Mouse (Mus musculus): ENCODE measurements around the gene Slc37a3. TPM values are rescaled to one million over a fixed set of nuclear protein-coding genes. Genes with fewer than 3 reads are reported as not detected.
"Not testable (repeated sequence)": the region's sequence is repeated elsewhere in the genome, so short reads cannot be mapped to it uniquely, and the experiment has no call there.

Slc37a3 gene
- polyA plus RNA-seq, 1 experiment from 2014 or later, result 46.8 TPM

GRCm38 (mm10) chr6:39381125-39381880, 3.8 kb upstream of the Slc37a3 start, which contains the start of gene Rab19:
Gene Rab19 (plus strand): TSS chr6:39381175.
- DNase-seq (ENCODE audit: low spot score) (peak; percentile 59), ATAC-seq (replicated peaks; ENCODE audit: low FRiP score, low read depth) (no peak)
- Histone ChIP-seq H3K36me3 (ENCODE audit: insufficient read depth, low read length) (no peaks in the 10 kb centered on the region), H3K4me3 (replicated peaks; ENCODE audit: low read depth, low read length) (peak within 1 kb of the TSS; percentile 49), H3K9ac (ENCODE audit: low read depth, low read length) (peak within 1 kb of the TSS; percentile 56), H3K4me1 (replicated peaks; ENCODE audit: insufficient read depth, low read length) (no peaks in the 10 kb centered on the region), H3K4me2 (ENCODE audit: low read length) (peak within 1 kb of the TSS; percentile 85), H3K9me3 (replicated peaks; ENCODE audit: low read length) (no peaks in the 10 kb centered on the region), H3K27ac (no peak within 1 kb of the TSS), H3K27me3 (ENCODE audit: insufficient read depth, low read length) (no peaks in the 10 kb centered on the region)
- no peak for TF ChIP-seq CTCF (IDR thresholded peaks at IDR 0.05; ENCODE audit: low read depth)
- WGBS, result 4% methylated on average over 20 of the region's 20 CpGs

- H3K36me3 ChIP-seq (ENCODE audit: insufficient read depth, low read length), result no peaks in the 10 kb centered on the region
- H3K4me3 ChIP-seq (replicated peaks; ENCODE audit: low read depth, low read length), result no peak overlapping the region
- DNase-seq (ENCODE audit: low spot score), result no peak
- H3K9ac ChIP-seq (ENCODE audit: low read depth, low read length), result no peak overlapping the region
- H3K9me3 ChIP-seq (replicated peaks; ENCODE audit: low read length), result no peaks in the 10 kb centered on the region
- H3K27me3 ChIP-seq (ENCODE audit: insufficient read depth, low read length), result no peaks in the 10 kb centered on the region
- H3K4me1 ChIP-seq (replicated peaks; ENCODE audit: insufficient read depth, low read length), result no peaks in the 10 kb centered on the region
- no peak for TF ChIP-seq CTCF (IDR thresholded peaks at IDR 0.05; ENCODE audit: low read depth)
- 87% methylated on average over 3 of the region's 3 CpGs for WGBS
- H3K4me2 ChIP-seq (ENCODE audit: low read length), result no peak overlapping the region
- no peak overlapping the region for H3K27ac ChIP-seq
- no peak for ATAC-seq (replicated peaks; ENCODE audit: low FRiP score, low read depth)
Measured at GRCm38 (mm10) chr6:39380276-39380675, 2.8 kb upstream of the Slc37a3 start.

GRCm38 (mm10) chr6:39379749-39380148, 2.3 kb upstream of the Slc37a3 start:
- ATAC-seq (replicated peaks; ENCODE audit: low FRiP score, low read depth) (no peak), DNase-seq (ENCODE audit: low spot score) (no peak)
- H3K9me3 ChIP-seq (replicated peaks; ENCODE audit: low read length), result no peaks in the 10 kb centered on the region
- no peak overlapping the region for H3K4me2 ChIP-seq (ENCODE audit: low read length)
- no peak overlapping the region for H3K4me3 ChIP-seq (replicated peaks; ENCODE audit: low read depth, low read length)
- H3K9ac ChIP-seq (ENCODE audit: low read depth, low read length), result no peak overlapping the region
- H3K27ac ChIP-seq, result no peak overlapping the region
- 70% methylated on average over 8 of the region's 8 CpGs for WGBS
- H3K36me3 ChIP-seq (ENCODE audit: insufficient read depth, low read length), result no peaks in the 10 kb centered on the region
- TF ChIP-seq CTCF (IDR thresholded peaks at IDR 0.05; ENCODE audit: low read depth), result no peak
- H3K4me1 ChIP-seq (replicated peaks; ENCODE audit: insufficient read depth, low read length), result no peaks in the 10 kb centered on the region
- no peaks in the 10 kb centered on the region for H3K27me3 ChIP-seq (ENCODE audit: insufficient read depth, low read length)

GRCm38 (mm10) chr6:39379224-39379623, 1.7 kb upstream of the Slc37a3 start:
- H3K27me3 ChIP-seq (ENCODE audit: insufficient read depth, low read length), result no peaks in the 10 kb centered on the region
- H3K4me2 ChIP-seq (ENCODE audit: low read length), result no peak overlapping the region
- H3K27ac ChIP-seq, result no peak overlapping the region
- no peak overlapping the region for H3K4me3 ChIP-seq (replicated peaks; ENCODE audit: low read depth, low read length)
- WGBS, result 62% methylated on average over 4 of the region's 4 CpGs
- no peak for ATAC-seq (replicated peaks; ENCODE audit: low FRiP score, low read depth)
- no peaks in the 10 kb centered on the region for H3K9me3 ChIP-seq (replicated peaks; ENCODE audit: low read length)
- H3K9ac ChIP-seq (ENCODE audit: low read depth, low read length), result no peak overlapping the region
- no peaks in the 10 kb centered on the region for H3K36me3 ChIP-seq (ENCODE audit: insufficient read depth, low read length)
- no peak for DNase-seq (ENCODE audit: low spot score)
- TF ChIP-seq CTCF (IDR thresholded peaks at IDR 0.05; ENCODE audit: low read depth), result no peak
- H3K4me1 ChIP-seq (replicated peaks; ENCODE audit: insufficient read depth, low read length), result no peaks in the 10 kb centered on the region

DNA sequence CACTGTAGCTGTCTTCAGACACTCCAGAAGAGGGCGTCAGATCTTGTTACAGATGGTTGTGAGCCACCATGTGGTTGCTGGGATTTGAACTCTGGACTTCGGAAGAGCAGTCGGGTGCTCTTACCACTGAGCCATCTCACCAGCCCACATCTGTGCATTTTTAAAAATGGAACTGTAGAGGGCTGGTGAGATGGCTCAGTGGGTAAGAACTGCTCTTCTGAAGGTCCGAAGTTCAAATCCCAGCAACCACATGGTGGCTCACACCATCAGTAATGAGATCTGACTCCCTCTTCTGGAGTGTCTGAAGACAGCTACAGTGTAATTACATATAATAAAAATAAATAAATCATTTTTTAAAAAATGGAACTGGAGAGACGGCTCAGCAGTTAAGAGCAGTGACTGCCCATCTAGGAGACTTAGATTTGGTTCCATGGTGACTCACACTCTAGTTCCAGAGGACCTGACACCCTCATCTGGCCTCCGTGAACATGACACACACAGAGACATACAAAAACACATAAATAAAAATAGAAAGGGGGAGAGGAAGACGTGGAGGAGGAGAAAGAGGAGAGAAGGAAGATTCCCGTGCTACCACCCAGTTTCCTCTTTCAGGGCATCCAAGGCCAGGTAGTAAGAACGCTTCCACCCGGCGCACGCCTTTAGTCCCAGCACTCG, 823 bp upstream of the Slc37a3 start:
- not testable (repeated sequence) for H3K9ac ChIP-seq (ENCODE audit: low read depth, low read length); ATAC-seq (replicated peaks; ENCODE audit: low FRiP score, low read depth); H3K4me1 ChIP-seq (replicated peaks; ENCODE audit: insufficient read depth, low read length); H3K4me3 ChIP-seq (replicated peaks; ENCODE audit: low read depth, low read length); H3K27ac ChIP-seq; DNase-seq (ENCODE audit: low spot score); H3K9me3 ChIP-seq (replicated peaks; ENCODE audit: low read length); H3K36me3 ChIP-seq (ENCODE audit: insufficient read depth, low read length); H3K27me3 ChIP-seq (ENCODE audit: insufficient read depth, low read length); H3K4me2 ChIP-seq (ENCODE audit: low read length)
- 73% methylated on average over 13 of the region's 13 CpGs for WGBS

DNA sequence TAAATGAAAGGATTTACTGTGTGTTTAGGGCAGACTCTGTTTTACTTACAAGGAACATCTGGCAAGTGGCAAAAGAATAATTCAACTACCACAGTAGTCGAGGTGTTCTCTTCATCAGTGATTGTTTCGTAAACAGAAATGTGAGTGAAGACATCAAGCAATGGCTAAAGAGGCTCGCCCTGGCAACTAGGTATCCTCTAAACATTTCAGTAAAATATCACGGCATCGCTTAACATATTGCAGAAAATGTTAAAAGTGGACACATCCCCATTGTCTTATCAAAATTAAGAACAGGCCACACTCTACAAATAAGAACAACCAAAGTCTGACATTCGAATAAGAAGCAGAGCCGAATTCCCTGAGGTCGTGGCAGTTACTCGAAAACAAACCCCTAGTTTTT, 700 bp downstream of the Slc37a3 start:
- Histone ChIP-seq H3K27ac (no peak overlapping the region), H3K27me3 (ENCODE audit: insufficient read depth, low read length) (no peaks in the 10 kb centered on the region), H3K4me2 (ENCODE audit: low read length) (peak overlapping the region; percentile 83), H3K9ac (ENCODE audit: low read depth, low read length) (peak overlapping the region; percentile 84), H3K4me1 (replicated peaks; ENCODE audit: insufficient read depth, low read length) (no peaks in the 10 kb centered on the region), H3K4me3 (replicated peaks; ENCODE audit: low read depth, low read length) (peak overlapping the region; percentile 91), H3K36me3 (ENCODE audit: insufficient read depth, low read length) (no peaks in the 10 kb centered on the region), H3K9me3 (replicated peaks; ENCODE audit: low read length) (no peaks in the 10 kb centered on the region)
- ATAC-seq (replicated peaks; ENCODE audit: low FRiP score, low read depth) (no peak), DNase-seq (ENCODE audit: low spot score) (peak; percentile 30)
- TF ChIP-seq CTCF (IDR thresholded peaks at IDR 0.05; ENCODE audit: low read depth), result no peak
- WGBS, result 11% methylated on average over 9 of the region's 9 CpGs
